17 mouse cellular contexts compared by ENCODE assay signal in the genomic region with DNA sequence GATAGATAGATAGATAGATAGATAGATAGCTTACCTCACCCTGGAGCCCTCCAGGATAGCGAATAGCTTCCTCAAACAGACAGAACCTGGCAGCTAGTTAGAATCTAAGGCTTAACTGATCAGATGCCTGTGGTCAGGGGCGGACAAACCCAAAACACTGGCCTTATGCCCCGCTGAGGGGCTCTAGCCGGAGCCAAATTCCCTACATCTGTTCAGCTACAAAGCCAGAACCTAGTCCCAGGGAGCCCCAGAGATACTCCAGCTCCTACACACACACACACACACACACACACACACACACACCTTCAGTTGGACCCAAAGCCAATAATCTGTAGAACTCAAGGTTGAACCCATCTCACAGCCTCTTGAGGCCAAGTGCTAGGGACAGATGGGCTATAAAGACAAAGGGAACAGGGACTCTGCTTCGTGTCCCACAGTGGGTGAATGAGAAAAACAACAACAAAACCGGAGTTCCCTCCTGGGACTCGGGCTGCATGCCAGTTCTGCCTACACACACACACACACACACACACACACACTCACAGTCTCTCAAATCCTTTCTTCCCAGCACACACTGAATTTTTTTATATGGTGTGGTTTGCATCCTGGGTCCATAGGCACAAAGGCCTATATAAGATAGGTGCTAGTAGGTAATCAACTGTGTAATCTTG. TPM values are rescaled to one million over a fixed set of nuclear protein-coding genes. Genes with fewer than 3 reads are reported as not detected.
DNase-seq lines count a peak whose midpoint lies in the region; ATAC-seq and TF ChIP-seq lines count a peak whose summit lies in the region.
"Had no signal": no experiment of that assay in that cellular context is flagged by ENCODE, and none has a peak within 500 bp of the region (broad histone marks: within the 10 kb centered on the region; RNA-seq: fewer than 3 reads in every experiment).

No protein-coding gene starts in this region.

- 67% methylated on average over 7 of the region's 7 CpGs for WGBS in heart, embryonic 13.5 days
- WGBS in kidney, postnatal 0 days, result 69% methylated on average over 7 of the region's 7 CpGs
- WGBS in stomach, embryonic 16.5 days, result 70% methylated on average over 7 of the region's 7 CpGs
- WGBS in stomach, postnatal 0 days, result 59% methylated on average over 7 of the region's 7 CpGs

- intact Hi-C loops in heart, postnatal 14 days (cut with DNase I), result no loop called here

- no peak for TF ChIP-seq EP300 in stomach, postnatal 0 days (optimal IDR thresholded peaks at IDR 0.05)

- H3K27ac ChIP-seq in heart, embryonic 13.5 days (replicated peaks), result no peak overlapping the region
- H3K27ac ChIP-seq in kidney, postnatal 0 days, result no peak overlapping the region
- H3K27ac ChIP-seq in stomach, embryonic 16.5 days (ENCODE audit: low read length), result no peak overlapping the region
- no peak overlapping the region for H3K27ac ChIP-seq in stomach, postnatal 0 days (replicated peaks)
- H3K27ac ChIP-seq: hindbrain, embryonic 14.5 days; liver, embryonic 14.5 days had no signal

- H3K4me2 ChIP-seq in heart, embryonic 13.5 days, result peak overlapping the region; percentile 62; the same call in 1 of the 2 replicates
- 0 out of 2 replicates have a peak overlapping the region, but pooled peaks have one; percentile 19 for H3K4me2 ChIP-seq in kidney, postnatal 0 days (ENCODE audit: low read length)
- 0 out of 2 replicates have a peak overlapping the region, but pooled peaks have one; percentile 15 for H3K4me2 ChIP-seq in stomach, embryonic 16.5 days (ENCODE audit: low read depth, low read length)
- H3K4me2 ChIP-seq in stomach, postnatal 0 days (replicated peaks; ENCODE audit: low read depth), result no peak overlapping the region
- H3K4me2 ChIP-seq: heart, embryonic 11.5 days; hindbrain, embryonic 14.5 days had no signal

- no peak for TF ChIP-seq CTCF in kidney, postnatal 0 days (IDR thresholded peaks at IDR 0.05; ENCODE audit: low read depth)
- no peak for TF ChIP-seq CTCF in stomach, postnatal 0 days (IDR thresholded peaks at IDR 0.05; ENCODE audit: low read depth)

- no peak for DNase-seq in heart, postnatal 14 days
- no peak for DNase-seq in kidney, postnatal 0 days (ENCODE audit: low spot score)
- DNase-seq in kidney, postnatal 4 days, result no peak
- DNase-seq in stomach, postnatal 0 days (ENCODE audit: low spot score), result no peak
- DNase-seq in ovary, adult 18-20 months (ENCODE audit: low spot score), result no peak
- DNase-seq: adrenal gland, adult 2 months; cerebellum, adult 11-12 months; gastrocnemius, postnatal 14 days; thymus, postnatal 25 days had no signal

- no peaks in the 10 kb centered on the region for H3K36me3 ChIP-seq in heart, embryonic 13.5 days
- H3K36me3 ChIP-seq in kidney, postnatal 0 days (ENCODE audit: insufficient read depth, low read length), result no peaks in the 10 kb centered on the region
- H3K36me3 ChIP-seq in stomach, embryonic 16.5 days (ENCODE audit: control insufficient read depth, insufficient read depth, low read length), result no peaks in the 10 kb centered on the region
- no peaks in the 10 kb centered on the region for H3K36me3 ChIP-seq in stomach, postnatal 0 days (ENCODE audit: control insufficient read depth, insufficient read depth, low read length)
- H3K36me3 ChIP-seq: forebrain, embryonic 10.5 days had no signal

- H3K4me1 ChIP-seq in heart, embryonic 13.5 days, result peaks cover 45% of the 10 kb centered on the region
- H3K4me1 ChIP-seq in kidney, postnatal 0 days (replicated peaks; ENCODE audit: insufficient read depth, low read length), result no peaks in the 10 kb centered on the region
- H3K4me1 ChIP-seq in stomach, embryonic 16.5 days (ENCODE audit: control insufficient read depth, insufficient read depth, low read length), result peaks cover 10% of the 10 kb centered on the region; the same call in 1 of the 2 replicates
- H3K4me1 ChIP-seq in stomach, postnatal 0 days (replicated peaks; ENCODE audit: control insufficient read depth, insufficient read depth), result no peaks in the 10 kb centered on the region

- no peak for ATAC-seq in heart, embryonic 13.5 days (ENCODE audit: extremely low read depth, insufficient number of reproducible peaks, low FRiP score, low TSS enrichment)
- ATAC-seq in kidney, postnatal 0 days (replicated peaks; ENCODE audit: low FRiP score, low read depth), result no peak
- ATAC-seq in stomach, embryonic 16.5 days (ENCODE audit: insufficient read depth, low FRiP score), result no peak
- ATAC-seq in stomach, postnatal 0 days (ENCODE audit: low FRiP score, low TSS enrichment), result no peak
- ATAC-seq: midbrain, embryonic 16.5 days had no signal

- no peaks in the 10 kb centered on the region for H3K27me3 ChIP-seq in heart, embryonic 13.5 days (replicated peaks)
- H3K27me3 ChIP-seq in kidney, postnatal 0 days (ENCODE audit: insufficient read depth, low read length), result no peaks in the 10 kb centered on the region
- no peaks in the 10 kb centered on the region for H3K27me3 ChIP-seq in stomach, embryonic 16.5 days (ENCODE audit: control insufficient read depth, insufficient read depth, low read length)
- H3K27me3 ChIP-seq in stomach, postnatal 0 days (ENCODE audit: control insufficient read depth, insufficient read depth, low read length), result no peaks in the 10 kb centered on the region

- H3K9ac ChIP-seq in heart, embryonic 13.5 days, result no peak overlapping the region
- H3K9ac ChIP-seq in kidney, postnatal 0 days (ENCODE audit: low read depth, low read length), result no peak overlapping the region
- H3K9ac ChIP-seq in stomach, embryonic 16.5 days (ENCODE audit: low read length), result no peak overlapping the region
- no peak overlapping the region for H3K9ac ChIP-seq in stomach, postnatal 0 days (ENCODE audit: low read length)
- H3K9ac ChIP-seq: hindbrain, embryonic 14.5 days; liver, embryonic 14.5 days had no signal

- no peaks in the 10 kb centered on the region for H3K9me3 ChIP-seq in heart, embryonic 13.5 days
- H3K9me3 ChIP-seq in kidney, postnatal 0 days (replicated peaks; ENCODE audit: low read length), result no peaks in the 10 kb centered on the region
- H3K9me3 ChIP-seq in stomach, embryonic 16.5 days (replicated peaks; ENCODE audit: control insufficient read depth, low read length), result no peaks in the 10 kb centered on the region
- H3K9me3 ChIP-seq in stomach, postnatal 0 days (ENCODE audit: control insufficient read depth, low read length), result no peaks in the 10 kb centered on the region
- H3K9me3 ChIP-seq: forebrain, embryonic 10.5 days had no signal

- H3K4me3 ChIP-seq in heart, embryonic 13.5 days, result 0 out of 2 replicates have a peak overlapping the region, but pooled peaks have one; percentile 4
- no peak overlapping the region for H3K4me3 ChIP-seq in kidney, postnatal 0 days (replicated peaks; ENCODE audit: low read depth, low read length)
- no peak overlapping the region for H3K4me3 ChIP-seq in stomach, embryonic 16.5 days (replicated peaks; ENCODE audit: low read length)
- no peak overlapping the region for H3K4me3 ChIP-seq in stomach, postnatal 0 days (ENCODE audit: low read depth, low read length)
- H3K4me3 ChIP-seq: forebrain, embryonic 10.5 days had no signal

RNA-seq across cellular contexts. Expression of a gene that starts 5.0 kb away (rescaled TPM):
- 47.9 and 49.9 TPM in 2 replicates for polyA plus RNA-seq in heart, embryonic 13.5 days (2015; fragmentation: Nextera tagmentation; extraction: Ambion mirVana)
- 100 to 1,000 TPM; 234 to 242 TPM for total RNA-seq in heart, postnatal 14 days (2021)
- polyA plus RNA-seq in kidney, postnatal 0 days (2015; fragmentation: Nextera tagmentation; extraction: Ambion mirVana), result 33.4 and 35.9 TPM in 2 replicates
- polyA plus RNA-seq in stomach, embryonic 16.5 days (2015; fragmentation: Nextera tagmentation; extraction: Ambion mirVana), result 25.1 TPM in 2 replicates
- polyA plus RNA-seq in stomach, postnatal 0 days (2015; fragmentation: Nextera tagmentation; extraction: Ambion mirVana), result 8.2 and 8.7 TPM in 2 replicates
- total RNA-seq: megakaryocyte-erythroid progenitor cell, adult 5-6 weeks had no signal
